Mouse (Mus musculus) adrenal gland, adult 2 months (tissue): ENCODE data around the gene Slc25a22. TPM values are rescaled to one million over a fixed set of nuclear protein-coding genes. Genes with fewer than 3 reads are reported as not detected.

Experiments
- polyA plus RNA-seq: library from polyadenylated mRNA; depleted of rRNA; stranded (reverse); fragments of >200 nt; gene quantifications from 2 replicates; pipeline ENCODE4 v1.2.3, GENCODE M21; 2012; rRNA removed
- total RNA-seq, 2 experiments: library from RNA; stranded (reverse); gene quantifications; 2 replicates each; pipeline ENCODE4 v1.2.3; 2021

The Slc25a22 gene
- total and polyA plus RNA-seq, 3 experiments, result 125 to 236 (median 172) TPM

Other genes with a start within 250 kb of the Slc25a22 start
- gene Hras, start 243.9 kb downstream of the Slc25a22 start, total RNA-seq, result 10 to 100 TPM; 65.5 to 99.1 TPM
- gene Hras, start 243.9 kb downstream of the Slc25a22 start, polyA plus RNA-seq, result 41.8 and 47.1 TPM in 2 replicates
- gene Lrrc56, start 243.7 kb downstream of the Slc25a22 start, total RNA-seq, result 1 to 10 TPM; 6.3 to 8.0 TPM
- 8.0 and 8.7 TPM in 2 replicates for gene Lrrc56, start 243.7 kb downstream of the Slc25a22 start, polyA plus RNA-seq
- gene Lmntd2, start 223.8 kb downstream of the Slc25a22 start, total RNA-seq, result under 1 TPM; 0.17 TPM
- gene Lmntd2, start 223.8 kb downstream of the Slc25a22 start, polyA plus RNA-seq, result 0.81 and 1.2 TPM in 2 replicates
- gene Rassf7, start 222.0 kb downstream of the Slc25a22 start, total RNA-seq, result 1 to 10 TPM; 2.0 to 6.0 TPM
- 14.1 and 18.1 TPM in 2 replicates for gene Rassf7, start 222.0 kb downstream of the Slc25a22 start, polyA plus RNA-seq
- gene Phrf1, start 209.1 kb downstream of the Slc25a22 start, total RNA-seq, result 10 to 100 TPM; 61.0 to 64.5 TPM
- gene Phrf1, start 209.1 kb downstream of the Slc25a22 start, polyA plus RNA-seq, result 23.5 and 33.7 TPM in 2 replicates
- 10 to 100 TPM in 1 of 2 experiments, 1 to 10 TPM in 1; 7.4 to 12.2 TPM for gene Irf7, start 171.4 kb downstream of the Slc25a22 start, total RNA-seq
- 155 and 171 TPM in 2 replicates for gene Irf7, start 171.4 kb downstream of the Slc25a22 start, polyA plus RNA-seq
- 10 to 100 TPM in 1 of 2 experiments, 1 to 10 TPM in 1; 1.9 to 17.1 TPM for gene Cdhr5, start 161.1 kb downstream of the Slc25a22 start, total RNA-seq
- gene Cdhr5, start 161.1 kb downstream of the Slc25a22 start, polyA plus RNA-seq, result 9.0 and 18.5 TPM in 2 replicates
- not detected for gene Sct, start 158.8 kb downstream of the Slc25a22 start, total RNA-seq
- 0.93 and 1.2 TPM in 2 replicates for gene Sct, start 158.8 kb downstream of the Slc25a22 start, polyA plus RNA-seq
- under 1 TPM in 1 of 2 experiments, not detected in 1; 0.31 TPM for gene Drd4, start 145.9 kb downstream of the Slc25a22 start, total RNA-seq
- 0.62 and 12.1 TPM in 2 replicates for gene Drd4, start 145.9 kb downstream of the Slc25a22 start, polyA plus RNA-seq
- 10 to 100 TPM; 27.8 to 30.5 TPM for gene Deaf1, start 110.2 kb downstream of the Slc25a22 start, total RNA-seq
- gene Deaf1, start 110.2 kb downstream of the Slc25a22 start, polyA plus RNA-seq, result 18.7 and 34.4 TPM in 2 replicates
- gene Tmem80, start 110.2 kb downstream of the Slc25a22 start, total RNA-seq, result 10 to 100 TPM; 26.9 to 34.8 TPM
- 32.7 and 33.5 TPM in 2 replicates for gene Tmem80, start 110.2 kb downstream of the Slc25a22 start, polyA plus RNA-seq
- 1 to 10 TPM; 2.7 to 3.0 TPM for gene Eps8l2, start 99.0 kb downstream of the Slc25a22 start, total RNA-seq
- 2.6 and 3.8 TPM in 2 replicates for gene Eps8l2, start 99.0 kb downstream of the Slc25a22 start, polyA plus RNA-seq
- 100 to 1,000 TPM; 640 to 700 TPM for gene Taldo1, start 45.7 kb downstream of the Slc25a22 start, total RNA-seq
- gene Taldo1, start 45.7 kb downstream of the Slc25a22 start, polyA plus RNA-seq, result 260 and 309 TPM in 2 replicates
- gene Gatd1, start 23.8 kb downstream of the Slc25a22 start, total RNA-seq, result 10 to 100 TPM; 29.7 to 41.1 TPM
- gene Gatd1, start 23.8 kb downstream of the Slc25a22 start, polyA plus RNA-seq, result 49.5 and 58.2 TPM in 2 replicates
- 1 to 10 TPM; 1.6 to 2.8 TPM for gene Cend1, start 8.4 kb downstream of the Slc25a22 start, total RNA-seq
- gene Cend1, start 8.4 kb downstream of the Slc25a22 start, polyA plus RNA-seq, result 1.00 and 1.2 TPM in 2 replicates
- gene Pidd1, start 6.1 kb upstream of the Slc25a22 start, total RNA-seq, result 1 to 10 TPM; 1.4 to 1.5 TPM
- 9.2 and 11.2 TPM in 2 replicates for gene Pidd1, start 6.1 kb upstream of the Slc25a22 start, polyA plus RNA-seq
- gene Rplp2, start 9.5 kb upstream of the Slc25a22 start, total RNA-seq, result 1,000 to 10,000 TPM in 1 of 2 experiments, 100 to 1,000 TPM in 1; 577 to 1,228 TPM
- 207 and 254 TPM in 2 replicates for gene Rplp2, start 9.5 kb upstream of the Slc25a22 start, polyA plus RNA-seq
- gene Pnpla2, start 17.3 kb upstream of the Slc25a22 start, total RNA-seq, result 1,000 to 10,000 TPM in 1 of 2 experiments, 100 to 1,000 TPM in 1; 905 to 1,265 TPM
- 1,146 and 1,725 TPM in 2 replicates for gene Pnpla2, start 17.3 kb upstream of the Slc25a22 start, polyA plus RNA-seq
- 10 to 100 TPM; 10.3 to 12.4 TPM for gene Cracr2b, start 23.2 kb upstream of the Slc25a22 start, total RNA-seq
- gene Cracr2b, start 23.2 kb upstream of the Slc25a22 start, polyA plus RNA-seq, result 42.0 and 54.5 TPM in 2 replicates
- gene Cd151, start 29.5 kb upstream of the Slc25a22 start, total RNA-seq, result 100 to 1,000 TPM; 325 to 452 TPM
- gene Cd151, start 29.5 kb upstream of the Slc25a22 start, polyA plus RNA-seq, result 899 and 918 TPM in 2 replicates
- gene Polr2l, start 37.2 kb upstream of the Slc25a22 start, total RNA-seq, result 100 to 1,000 TPM in 1 of 2 experiments, 10 to 100 TPM in 1; 84.4 to 140 TPM
- 68.5 and 71.0 TPM in 2 replicates for gene Polr2l, start 37.2 kb upstream of the Slc25a22 start, polyA plus RNA-seq
- gene Tspan4, start 37.3 kb upstream of the Slc25a22 start, total RNA-seq, result 100 to 1,000 TPM in 1 of 2 experiments, 10 to 100 TPM in 1; 47.8 to 125 TPM
- gene Tspan4, start 37.3 kb upstream of the Slc25a22 start, polyA plus RNA-seq, result 227 and 256 TPM in 2 replicates
- gene Chid1, start 102.0 kb upstream of the Slc25a22 start, total RNA-seq, result 10 to 100 TPM; 50.7 to 69.2 TPM
- gene Chid1, start 102.0 kb upstream of the Slc25a22 start, polyA plus RNA-seq, result 34.7 and 37.4 TPM in 2 replicates
- 10 to 100 TPM; 51.3 to 70.1 TPM for gene Ap2a2, start 124.3 kb upstream of the Slc25a22 start, total RNA-seq
- 33.8 and 36.4 TPM in 2 replicates for gene Ap2a2, start 124.3 kb upstream of the Slc25a22 start, polyA plus RNA-seq
- gene Muc6, start 217.4 kb upstream of the Slc25a22 start, total RNA-seq, result not detected
- 0.01 and 0.09 TPM in 2 replicates for gene Muc6, start 217.4 kb upstream of the Slc25a22 start, polyA plus RNA-seq